Mouse (Mus musculus): ENCODE data around the gene Taf10.

Gene Taf10

GRCm38 (mm10) chr7:105726144-105726979 is 17.8 kb downstream of the Taf10 start:
- DNase-seq (ENCODE audit: inconsistent age in 2 of 2, low spot score in 1 of 2) = peak; percentile 38 to 85

DNA sequence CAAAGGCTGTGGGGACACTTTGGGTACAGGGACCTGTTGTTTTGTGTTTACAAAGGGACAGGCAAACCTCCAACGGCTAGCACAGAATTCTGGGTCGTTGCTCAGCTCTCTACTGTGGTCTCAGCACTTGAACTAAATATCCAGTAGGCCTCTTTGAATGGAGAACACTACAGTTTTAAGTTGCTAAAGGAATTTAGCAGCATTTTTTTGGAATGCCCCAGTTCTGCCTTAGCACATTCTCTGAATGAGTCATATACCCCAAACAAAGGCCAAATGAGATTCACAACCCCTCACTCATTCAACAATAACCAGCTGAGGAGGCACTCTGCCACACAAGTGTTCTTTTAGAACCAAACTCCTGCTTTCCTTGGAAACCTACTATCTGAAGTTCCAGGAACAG is 22.2 kb downstream of the Taf10 start:
- DNase-seq (ENCODE audit: inconsistent age in 2 of 2, low spot score in 1 of 2) = no peak

GRCm38 (mm10) chr7:105715366-105715765 is 28.8 kb downstream of the Taf10 start:
- no peak for DNase-seq (ENCODE audit: inconsistent age in 2 of 2, low spot score in 1 of 2)

GRCm38 (mm10) chr7:105708733-105709132 is 35.4 kb downstream of the Taf10 start:
- DNase-seq (ENCODE audit: inconsistent age in 2 of 2, low spot score in 1 of 2) = no peak

DNA sequence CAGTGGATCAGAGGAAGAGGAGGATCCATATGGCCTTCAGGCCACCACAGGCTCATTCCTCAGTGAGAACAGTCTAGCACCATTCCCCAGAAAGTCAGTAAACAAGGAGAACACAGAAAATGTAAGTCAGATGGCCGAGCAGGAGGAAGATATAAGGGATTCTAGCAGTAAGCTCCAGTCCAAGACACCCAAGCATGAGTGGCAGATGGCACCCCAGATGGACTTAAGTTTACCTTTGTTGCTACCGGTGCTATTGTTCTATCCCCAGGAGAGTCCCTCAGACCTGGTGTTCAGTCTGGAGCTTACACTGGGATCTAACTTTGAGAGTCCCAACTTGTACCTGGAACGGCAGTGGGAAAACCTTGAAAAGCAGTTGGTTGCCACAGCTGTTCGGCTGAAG is 40.3 kb downstream of the Taf10 start:
- DNase-seq (ENCODE audit: inconsistent age in 2 of 2, low spot score in 1 of 2) = no peak

DNA sequence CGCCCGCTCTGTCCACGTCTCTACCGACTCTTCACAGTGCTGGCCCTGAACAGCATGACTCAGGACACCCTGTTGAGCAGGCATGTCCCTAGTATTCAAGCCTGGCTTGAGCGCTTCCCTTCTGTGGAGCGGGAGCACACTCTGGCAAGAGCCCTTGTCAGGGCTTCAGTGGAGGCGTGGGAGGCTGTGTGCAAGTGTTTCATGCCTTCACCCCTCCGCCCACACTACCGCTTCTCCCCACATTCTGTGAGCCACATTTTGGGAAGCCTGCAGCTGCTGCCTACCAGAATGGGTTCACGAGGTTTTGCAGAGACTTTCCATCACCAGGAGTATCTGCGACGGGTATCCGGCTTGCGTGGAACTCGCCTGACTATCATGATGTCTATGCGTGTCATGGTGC is 41.0 kb downstream of the Taf10 start:
- DNase-seq (ENCODE audit: inconsistent age in 2 of 2, low spot score in 1 of 2) = no peak

GRCm38 (mm10) chr7:105690875-105691274 is 53.3 kb downstream of the Taf10 start:
- DNase-seq (ENCODE audit: inconsistent age in 2 of 2, low spot score in 1 of 2) = no peak

Data from adrenal gland, adult (tissue).